Mouse (Mus musculus): ENCODE measurements around the gene Hoxa6. TPM values are rescaled to one million over a fixed set of nuclear protein-coding genes. Genes with fewer than 3 reads are reported as not detected.

Gene Hoxa6
- total RNA-seq, 2 experiments from 2014 or later = 1.3 to 1.8 TPM

DNA sequence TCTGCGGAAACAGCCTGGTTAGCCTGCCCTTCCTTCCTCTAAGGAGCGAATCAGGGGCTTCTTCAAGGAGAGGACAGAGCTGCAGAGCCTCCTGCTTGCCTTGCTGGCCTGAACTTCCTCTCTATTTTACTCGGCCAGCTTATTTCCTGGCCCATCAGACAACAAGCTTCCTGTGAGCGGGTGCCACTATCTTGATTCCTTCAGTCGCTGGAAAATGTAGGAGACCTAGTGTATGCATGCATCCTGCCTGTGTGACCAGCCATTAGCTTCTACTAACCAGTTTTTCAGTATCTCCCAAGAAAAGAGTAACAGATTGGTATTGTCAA is 37.7 kb downstream of the Hoxa6 start:
- intact Hi-C loops (cut with DNase I) = no loop called here
- DNase-seq = no peak

DNA sequence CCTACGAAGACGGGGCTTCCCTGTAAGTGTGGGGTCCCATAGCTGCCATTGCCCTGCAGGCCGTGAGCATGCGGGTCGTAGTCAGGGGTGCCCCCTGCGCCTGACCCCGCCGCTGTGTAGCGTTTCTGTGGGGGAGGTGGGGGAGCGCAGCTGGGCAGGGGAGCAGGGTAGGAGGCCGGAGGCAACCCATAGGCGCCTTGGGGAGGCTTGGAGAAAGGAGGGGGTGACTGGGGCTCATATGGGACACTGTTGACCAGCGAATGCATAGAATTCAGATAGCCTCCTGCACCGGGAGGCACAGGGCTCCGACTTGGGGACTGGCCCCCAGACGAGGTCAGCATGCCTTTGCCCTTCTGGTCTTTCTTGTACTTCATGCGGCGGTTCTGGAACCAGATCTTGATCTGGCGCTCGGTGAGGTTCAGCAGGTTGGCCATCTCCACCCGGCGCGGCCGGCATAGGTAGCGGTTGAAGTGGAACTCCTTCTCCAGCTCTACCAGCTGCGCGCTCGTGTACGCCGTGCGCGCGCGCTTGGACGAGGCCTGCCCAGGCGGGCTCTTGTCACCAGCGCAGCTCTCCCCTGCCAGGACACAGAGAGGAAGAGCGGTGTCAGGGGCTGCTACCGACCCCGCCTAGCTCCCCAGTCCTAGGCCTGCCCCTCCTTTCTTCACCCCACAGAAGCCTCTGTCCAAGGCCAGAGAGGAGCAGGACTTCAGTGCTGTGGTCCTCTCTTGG is 38.2 kb downstream of the Hoxa6 start:
- intact Hi-C loops (cut with DNase I) = no loop called here
- no peak for DNase-seq

DNA sequence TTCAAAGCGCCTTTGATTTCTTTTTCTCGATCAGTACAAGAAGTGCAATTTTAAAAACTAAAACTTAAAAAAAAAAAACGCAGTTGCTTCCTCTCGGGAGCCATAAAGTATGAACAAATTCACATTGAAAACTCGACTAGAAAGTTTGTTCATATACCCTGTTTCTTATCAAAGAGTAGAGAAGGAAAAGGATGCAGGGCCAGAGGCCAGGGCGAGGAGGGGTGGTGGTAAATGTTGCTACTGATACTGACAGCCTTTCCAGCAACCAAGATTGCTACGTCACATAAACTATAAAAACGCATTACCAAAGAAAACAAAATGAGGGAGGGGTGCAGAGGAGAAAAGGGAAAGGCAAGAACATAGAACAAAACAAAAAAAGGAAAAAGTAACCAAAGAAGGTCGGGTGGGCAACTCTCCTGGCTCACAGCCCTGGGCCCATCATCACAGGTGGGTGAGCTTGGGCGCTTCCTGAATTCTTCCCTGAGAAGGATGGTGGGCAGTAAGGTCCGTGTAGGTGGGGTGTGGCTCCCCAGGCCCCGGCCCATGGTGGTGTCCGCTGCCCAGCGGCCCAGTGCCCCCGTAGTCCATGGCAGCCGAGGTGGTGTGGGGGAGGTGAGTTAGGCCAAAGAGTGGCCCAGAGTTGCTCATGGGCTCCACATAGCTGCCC is 38.9 kb downstream of the Hoxa6 start:
- DNase-seq = no peak
- intact Hi-C loops (cut with DNase I) = no loop called here

GRCm38 (mm10) chr6:52168191-52169055 is 40.1 kb downstream of the Hoxa6 start:
- intact Hi-C loops (cut with DNase I) = no loop called here
- DNase-seq = no peak

GRCm38 (mm10) chr6:52167736-52168161 is 40.8 kb downstream of the Hoxa6 start:
- intact Hi-C loops (cut with DNase I) = no loop called here

GRCm38 (mm10) chr6:52167176-52167575 is 41.3 kb downstream of the Hoxa6 start:
- no peak for DNase-seq
- intact Hi-C loops (cut with DNase I) = no loop called here

More at GRCm38 (mm10) chr6:52167736-52168161, 40.8 kb downstream of the Hoxa6 start:
- DNase-seq = no peak

DNA sequence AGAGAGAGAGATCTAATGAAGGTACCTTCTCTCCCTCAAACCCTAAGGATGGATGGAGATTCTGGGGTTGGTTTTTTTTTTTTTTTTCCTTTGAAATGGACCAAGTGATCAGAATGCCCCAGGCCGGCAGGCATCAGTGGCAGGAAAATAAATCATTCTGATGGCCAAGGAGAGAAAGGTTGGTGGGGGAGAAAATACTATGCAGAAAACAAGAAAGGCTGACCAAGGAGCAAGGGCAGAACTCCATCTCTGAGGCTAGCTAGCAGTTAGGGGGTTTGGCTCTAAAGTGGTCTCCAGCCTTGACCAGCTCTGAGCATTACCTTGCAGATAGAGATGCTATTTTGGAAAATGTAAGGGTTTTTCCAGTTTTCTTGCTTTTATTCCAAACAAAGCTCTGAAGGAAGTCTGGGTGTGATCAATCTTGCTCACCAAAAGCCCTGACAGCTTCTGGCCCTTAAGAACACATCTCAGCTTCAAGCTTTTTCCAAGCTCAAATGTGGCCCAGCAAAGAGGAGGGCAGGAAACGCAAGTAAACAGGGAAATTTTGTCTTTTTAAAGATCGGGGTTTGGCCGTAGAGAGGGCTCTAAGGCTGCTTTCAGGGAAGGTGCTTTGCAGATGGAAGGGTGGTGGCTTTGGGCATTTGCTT is 42.0 kb downstream of the Hoxa6 start:
- intact Hi-C loops (cut with DNase I) = no loop called here
- no peak for DNase-seq

DNA sequence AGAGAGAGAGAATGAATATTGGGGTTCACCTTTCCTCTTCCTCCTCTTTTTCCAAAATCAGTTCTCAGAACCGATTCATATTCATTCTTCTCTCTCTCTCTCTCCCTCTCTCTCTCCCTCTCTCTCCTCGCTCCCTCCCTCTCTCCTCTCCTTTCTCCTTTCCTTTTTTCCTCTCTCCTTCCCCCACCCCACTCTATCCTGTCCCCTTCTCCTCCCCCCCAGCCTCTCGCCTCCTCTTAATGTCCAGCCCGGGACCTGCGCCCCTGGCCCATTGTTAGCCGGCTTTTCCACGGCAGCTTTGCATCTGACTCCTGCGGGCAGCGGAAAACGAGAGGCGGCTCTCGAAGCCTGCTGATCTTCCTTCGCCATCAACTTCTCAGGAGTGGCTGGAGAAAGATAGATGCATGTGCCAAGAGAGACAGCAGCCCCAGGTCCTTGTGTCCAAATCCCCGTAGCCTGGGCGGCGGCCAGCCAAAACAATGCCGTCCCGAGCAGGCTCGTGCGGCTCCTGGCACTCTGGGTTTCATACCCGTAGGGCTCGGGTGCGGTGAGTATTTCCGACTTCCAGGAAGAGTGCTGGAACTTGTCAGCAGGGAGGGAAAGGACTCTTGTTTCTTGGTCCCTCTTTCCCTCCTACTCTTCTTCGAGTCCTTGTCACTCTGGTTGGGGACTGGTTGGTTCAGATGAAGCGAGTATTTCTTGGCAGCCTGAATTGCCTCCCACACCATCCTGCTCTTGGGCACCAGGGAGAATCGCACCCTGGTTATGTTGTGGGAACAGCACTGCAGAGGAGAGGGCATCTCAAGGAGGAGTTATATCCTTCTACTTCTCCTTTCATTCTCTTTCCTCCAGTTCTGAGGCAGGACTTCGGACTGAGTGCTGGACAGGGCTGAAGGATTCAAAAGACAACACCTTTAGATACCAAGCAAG is 42.8 kb downstream of the Hoxa6 start:
- no peak for DNase-seq
- intact Hi-C loops (cut with DNase I) = no loop called here

- DNase-seq = no peak
- intact Hi-C loops (cut with DNase I) = loop anchor here (5.0 kb wide), 1 partner anchor 42 kb away; the partner anchor contains the start of gene Hoxa6
Measured at GRCm38 (mm10) chr6:52164626-52165440, 43.7 kb downstream of the Hoxa6 start, which contains the start of gene Hoxa2. Gene Hoxa2 (minus strand): TSS chr6:52164831.

DNA sequence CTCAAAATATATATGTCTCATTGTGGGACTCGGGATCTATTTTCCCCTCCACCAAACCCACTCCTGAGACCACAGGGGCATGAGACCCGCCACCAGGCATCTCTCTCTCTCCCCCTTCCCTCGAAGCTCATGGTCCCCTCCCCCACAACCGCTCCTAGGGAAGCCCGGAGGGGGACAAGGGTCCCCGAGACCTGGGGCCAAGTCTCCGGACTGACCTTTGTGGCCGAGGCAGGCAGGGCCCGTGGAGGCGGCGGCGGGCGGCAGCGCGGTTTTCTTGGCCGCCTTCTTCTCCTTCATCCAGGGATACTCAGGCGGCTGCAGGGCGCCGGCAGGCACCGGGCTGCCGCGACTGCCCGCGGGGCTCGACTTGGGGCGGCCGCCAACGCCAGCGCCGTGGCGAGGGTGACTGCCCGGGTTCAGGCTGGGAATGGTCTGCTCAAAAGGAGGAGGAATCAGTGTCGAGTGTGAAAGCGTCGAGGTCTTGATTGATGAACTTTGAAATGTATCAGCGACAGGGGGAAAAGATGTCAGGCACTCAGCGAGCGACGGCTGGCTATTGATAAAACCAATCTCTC is 44.4 kb downstream of the Hoxa6 start:
- no peak for DNase-seq
- intact Hi-C loops (cut with DNase I) = loop anchor here (5.0 kb wide), 1 partner anchor 43 kb away; the partner anchor contains the start of gene Hoxa6

- DNase-seq = no peak
- intact Hi-C loops (cut with DNase I) = loop anchor here (5.0 kb wide), 1 partner anchor 44 kb away; the partner anchor contains the start of gene Hoxa6
Measured at GRCm38 (mm10) chr6:52163366-52164031, 45.0 kb downstream of the Hoxa6 start.

GRCm38 (mm10) chr6:52162611-52163365 is 45.7 kb downstream of the Hoxa6 start:
- intact Hi-C loops (cut with DNase I) = loop anchor here (5.0 kb wide), 1 partner anchor 45 kb away; the partner anchor contains the start of gene Hoxa6
- no peak for DNase-seq

DNA sequence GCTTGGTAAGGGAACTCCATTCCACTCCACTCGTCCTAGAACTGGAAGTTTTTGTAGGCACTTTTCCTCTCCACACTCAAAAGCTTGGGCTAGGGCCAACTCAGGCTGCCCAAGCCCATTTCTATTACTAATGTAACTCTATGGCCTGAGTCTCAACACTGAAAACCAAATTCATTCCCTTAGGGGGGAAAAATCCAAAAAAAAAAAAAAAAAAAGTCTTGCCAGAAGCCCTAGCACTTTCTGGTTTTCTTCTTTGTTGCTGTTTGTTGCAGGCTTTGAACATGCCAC is 46.5 kb downstream of the Hoxa6 start:
- DNase-seq = no peak
- intact Hi-C loops (cut with DNase I) = loop anchor here (5.0 kb wide), 1 partner anchor 45 kb away; the partner anchor contains the start of gene Hoxa6

GRCm38 (mm10) chr6:52161336-52162092 is 47.0 kb downstream of the Hoxa6 start:
- no peak for DNase-seq

DNA sequence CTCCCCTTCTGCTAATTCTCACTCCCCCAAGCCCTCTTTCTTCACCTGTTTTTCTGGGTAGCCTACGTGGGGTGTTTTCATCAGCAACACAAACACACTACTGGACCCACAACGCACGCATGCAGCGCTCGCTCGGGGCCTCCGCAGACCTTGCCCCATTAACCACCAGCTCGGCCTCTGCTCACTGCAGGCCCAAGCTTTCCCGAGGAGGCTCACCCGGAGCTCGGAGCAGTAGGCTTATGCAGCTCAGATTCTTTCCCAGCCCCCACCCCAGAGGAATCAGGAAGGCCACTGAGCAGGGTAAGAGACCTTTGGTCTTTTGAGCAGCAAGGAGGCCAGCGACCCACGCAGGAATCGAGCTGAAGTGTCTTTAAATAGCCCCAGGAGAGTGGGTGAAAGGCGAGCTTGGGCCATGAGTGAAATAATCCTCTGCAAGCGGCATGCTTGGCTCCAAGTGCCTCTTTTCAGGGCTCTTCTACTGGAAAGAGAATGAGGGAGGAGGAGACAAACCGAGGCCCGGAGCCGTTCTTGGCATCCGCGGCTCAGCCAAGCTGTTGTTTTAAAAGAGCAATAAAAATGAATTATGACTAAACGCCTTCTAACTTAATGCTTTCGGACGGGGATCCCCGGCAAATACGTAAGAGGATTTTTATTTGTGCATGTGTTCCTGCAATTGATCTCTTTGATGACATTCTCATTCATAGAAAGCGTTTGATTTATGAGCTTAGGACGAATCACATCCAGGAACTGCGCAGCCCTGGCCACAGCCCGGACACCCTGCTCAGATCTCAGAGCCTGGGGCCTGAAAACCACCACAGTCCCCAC is 47.8 kb downstream of the Hoxa6 start:
- DNase-seq = no peak
- intact Hi-C loops (cut with DNase I) = loop anchor here (5.0 kb wide), 1 partner anchor 47 kb away; the partner anchor contains the start of gene Hoxa6

More at GRCm38 (mm10) chr6:52161336-52162092, 47.0 kb downstream of the Hoxa6 start:
- intact Hi-C loops (cut with DNase I) = loop anchor here (5.0 kb wide), 1 partner anchor 46 kb away; the partner anchor contains the start of gene Hoxa6

All from gastrocnemius, postnatal 36 days (tissue).